Mouse (Mus musculus) adrenal gland, postnatal 25 days (tissue): ENCODE data around the gene Hltf. TPM values are rescaled to one million over a fixed set of nuclear protein-coding genes. Genes with fewer than 3 reads are reported as not detected.
A peak's percentile ranks its signal among the peaks of the same experiment; 100 is the strongest.

Experiments used
- DNase-seq: peaks from one replicate; pipeline ENCODE4 v3.0.0; 2021; ENCODE audit warnings: mixed read lengths
- total RNA-seq: library from RNA; stranded (reverse); gene quantifications from 2 replicates; pipeline ENCODE4 v1.2.3, GENCODE M21; 2021

Gene Hltf
- total RNA-seq, 1 experiment from 2014 or later, result 33.5 TPM

DNA sequence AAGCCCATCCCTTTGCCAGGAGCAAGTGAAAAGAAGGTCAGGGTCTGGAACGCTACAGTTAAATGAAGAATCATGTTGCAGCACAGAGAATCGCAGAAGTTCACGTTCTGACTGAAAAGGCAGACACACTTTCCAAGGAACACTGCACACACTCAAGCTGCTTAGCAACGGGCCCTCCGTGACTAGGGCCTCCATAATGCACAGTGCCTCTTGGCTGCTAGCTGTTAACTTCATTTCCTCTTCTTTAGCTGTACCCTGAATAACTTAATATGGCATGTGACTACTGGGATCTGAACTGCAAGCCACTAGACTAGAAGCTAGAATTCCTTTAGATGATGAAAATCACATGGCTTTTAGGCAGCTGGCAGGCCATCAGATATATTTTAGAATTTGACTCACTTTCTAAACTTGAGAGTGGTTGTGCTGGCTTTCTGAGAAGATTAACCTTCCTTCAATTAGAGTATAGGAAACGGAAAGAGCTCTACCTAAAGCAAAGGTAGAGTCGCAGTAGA lies 89.3 kb downstream of the Hltf start:
- no peak for DNase-seq

DNA sequence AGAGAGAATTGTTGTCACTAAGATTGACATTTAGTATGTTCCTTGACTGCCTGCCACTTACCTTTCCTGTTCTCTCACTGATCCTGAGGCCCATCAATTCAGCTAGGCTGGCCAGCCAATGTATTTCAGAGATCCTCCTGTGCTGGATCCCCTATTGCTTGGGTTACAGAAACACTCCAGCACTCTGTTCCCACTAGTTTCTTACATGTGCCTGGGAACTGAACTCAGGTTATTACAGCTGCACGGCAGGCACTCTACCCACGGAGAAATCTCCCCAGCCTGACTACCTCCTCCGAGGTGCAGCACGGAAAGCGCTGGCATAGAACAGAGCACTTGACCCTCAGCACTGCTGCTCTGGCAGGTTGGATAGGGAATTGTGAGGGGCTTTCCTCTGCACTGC lies 90.0 kb downstream of the Hltf start:
- DNase-seq, result no peak

DNA sequence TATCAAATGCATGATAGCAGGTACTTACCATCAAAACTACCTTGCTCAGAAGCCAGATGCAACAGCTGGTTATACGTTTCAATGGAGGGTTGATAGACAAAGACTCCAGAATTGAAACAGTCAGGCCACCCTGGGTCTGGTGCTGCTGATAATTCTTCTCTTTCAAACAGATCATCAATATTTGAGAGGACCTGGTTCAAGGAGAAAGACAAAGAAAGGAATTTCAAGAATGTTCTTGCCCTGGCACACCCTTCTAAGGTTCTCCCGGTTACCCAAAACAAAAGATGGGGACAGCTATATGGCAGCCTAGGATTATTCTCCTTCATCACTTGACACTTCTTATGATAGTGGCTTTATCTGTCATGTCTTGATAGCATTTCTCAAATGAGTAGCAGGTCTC lies 92.9 kb downstream of the Hltf start:
- DNase-seq, result no peak

DNA sequence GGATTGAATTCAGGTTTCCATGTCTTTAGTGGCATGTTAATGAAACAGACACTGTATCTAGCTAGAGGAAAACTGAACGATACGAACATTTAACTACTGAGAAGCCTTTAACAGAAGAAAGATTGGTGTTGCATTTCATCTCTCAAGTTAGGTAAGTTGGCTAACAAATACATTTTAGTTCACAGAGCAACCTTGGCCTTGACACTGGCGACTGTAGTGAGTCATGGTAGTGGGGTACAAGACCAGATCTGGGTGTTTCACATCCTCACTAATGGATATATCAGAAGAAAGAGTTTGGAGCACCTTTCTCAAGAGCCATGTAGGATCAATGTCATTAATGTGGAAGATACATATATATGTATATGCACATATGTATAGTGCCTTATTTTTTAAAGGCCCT lies 94.0 kb downstream of the Hltf start:
- peak; percentile 12 for DNase-seq

DNA sequence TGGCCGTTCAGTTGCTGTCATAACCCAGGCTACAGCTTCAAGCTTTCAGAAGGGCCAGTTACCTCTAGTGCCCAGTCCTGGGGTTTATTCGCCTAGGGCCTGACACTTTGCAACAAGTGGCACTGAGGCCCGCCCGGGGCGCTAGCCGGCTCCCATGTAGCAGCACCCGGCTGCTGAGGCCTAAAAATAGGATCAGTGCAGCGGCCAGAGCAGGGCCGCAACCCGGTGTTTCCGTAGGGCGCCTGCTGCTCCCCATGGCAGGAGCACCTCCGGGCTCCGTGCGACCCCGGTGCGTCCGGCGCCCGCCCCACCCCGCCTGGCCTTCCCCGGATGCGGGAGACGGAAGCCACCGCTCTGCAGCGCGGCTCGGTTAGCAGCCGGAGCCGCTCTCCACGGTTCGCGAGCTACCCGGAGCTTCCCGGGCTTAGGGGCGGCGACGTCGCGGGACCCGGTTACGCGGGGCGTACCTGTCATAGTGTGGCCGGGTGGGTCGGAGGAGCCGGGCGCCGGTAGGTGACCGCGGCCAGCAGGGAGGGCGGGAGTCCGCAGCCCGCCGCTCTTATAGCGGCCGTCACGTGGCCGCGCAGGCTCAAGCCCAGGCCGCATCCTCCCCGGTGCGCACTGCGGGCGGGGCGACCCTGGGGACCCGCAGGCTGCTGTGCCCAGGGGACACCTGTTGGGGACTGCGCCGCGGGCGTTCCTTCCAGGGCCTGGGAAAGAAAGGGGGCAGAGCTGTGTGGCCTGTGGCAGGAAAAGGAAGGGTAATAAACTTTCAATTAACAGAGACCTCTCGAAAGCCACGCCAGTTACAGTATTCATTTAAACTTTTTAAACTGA lies 97.1 kb downstream of the Hltf start, which contains the start of gene Gyg:
TSS of gene Gyg (minus strand) at position 787 of the 837 bp plus-strand sequence.
- DNase-seq, result peak; percentile 71

DNA sequence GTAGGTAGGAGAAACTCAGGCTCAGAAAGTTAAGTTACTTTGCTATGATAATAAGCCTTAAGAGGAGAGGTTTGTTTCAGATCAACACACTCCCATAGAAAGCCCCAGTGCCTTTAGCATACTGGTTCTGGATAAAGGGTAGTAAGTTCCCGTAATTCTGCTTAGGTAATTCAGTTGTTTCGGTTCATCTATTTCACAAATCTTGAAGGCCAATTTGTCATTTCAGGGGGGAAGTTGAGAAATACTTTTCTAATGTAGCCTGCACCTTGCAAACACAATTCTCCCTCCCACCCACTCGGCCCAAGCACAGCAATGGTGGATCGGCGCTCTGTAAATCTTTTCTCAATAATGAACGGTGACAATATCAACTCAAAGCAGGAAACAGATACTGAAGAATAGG lies 97.9 kb downstream of the Hltf start:
- DNase-seq, result no peak

DNA sequence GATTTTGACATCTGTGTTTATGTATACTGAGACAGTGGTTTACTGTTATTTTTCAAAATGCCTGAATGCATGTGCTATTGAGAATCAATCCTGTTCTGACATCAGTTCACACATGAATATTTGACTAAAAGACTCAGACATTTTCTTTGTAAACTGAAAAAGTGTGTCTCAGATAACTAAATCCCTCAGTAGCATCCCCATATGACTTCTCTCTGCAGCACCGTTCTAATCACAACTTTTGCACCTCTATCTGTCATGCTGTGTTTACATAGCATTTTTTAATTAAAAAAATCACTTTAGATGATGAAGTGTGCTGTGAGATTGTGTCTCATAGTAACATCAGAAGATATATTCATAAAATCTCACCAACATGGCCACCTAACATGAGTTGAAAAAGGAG lies 109.9 kb downstream of the Hltf start:
- DNase-seq, result no peak

Other genes starting within 250 kb of the Hltf start
- gene Cp, start 100.8 kb upstream of the Hltf start, total RNA-seq, result 26.5 and 34.0 TPM in 2 replicates
- gene Hps3, start 22.5 kb upstream of the Hltf start, total RNA-seq, result 16.1 and 18.1 TPM in 2 replicates
- gene Gyg, start 97.5 kb downstream of the Hltf start, total RNA-seq, result 119 and 129 TPM in 2 replicates
- 1.3 and 2.6 TPM in 2 replicates for gene Cpa3, start 184.4 kb downstream of the Hltf start, total RNA-seq
- gene Cpb1, start 217.9 kb downstream of the Hltf start, total RNA-seq, result 4.3 and 5.1 TPM in 2 replicates